Mouse (Mus musculus) MEL-GATA-1-ER (cell line): ENCODE data around the gene Il2rb.

Source experiments
- DNase-seq: peaks from one replicate; pipeline ENCODE4 v3.0.0-alpha.2; 2012; ENCODE audit warnings: low read depth; ENCODE audit errors: extremely low read depth

Gene Il2rb

GRCm38 (mm10) chr15:78481448-78482000, 13.5 kb downstream of the Il2rb start:
- no peak for DNase-seq

- DNase-seq, result no peak
Observed at GRCm38 (mm10) chr15:78480991-78481390, 14.1 kb downstream of the Il2rb start.

- no peak for DNase-seq
Observed at GRCm38 (mm10) chr15:78480111-78480510, 15.0 kb downstream of the Il2rb start.

GRCm38 (mm10) chr15:78479470-78479869, 15.6 kb downstream of the Il2rb start:
- no peak for DNase-seq

GRCm38 (mm10) chr15:78478073-78478472, 17.0 kb downstream of the Il2rb start:
- no peak for DNase-seq

GRCm38 (mm10) chr15:78476878-78477277, 18.2 kb downstream of the Il2rb start:
- DNase-seq, result no peak

GRCm38 (mm10) chr15:78475604-78476031, 19.5 kb downstream of the Il2rb start:
- no peak for DNase-seq

GRCm38 (mm10) chr15:78473442-78473841, 21.6 kb downstream of the Il2rb start:
- no peak for DNase-seq

GRCm38 (mm10) chr15:78471902-78472301, 23.2 kb downstream of the Il2rb start:
- no peak for DNase-seq

- no peak for DNase-seq
Observed at GRCm38 (mm10) chr15:78470495-78471276, 24.4 kb downstream of the Il2rb start.

- no peak for DNase-seq
Observed at GRCm38 (mm10) chr15:78468379-78468937, 26.6 kb downstream of the Il2rb start, which contains the start of gene Tmprss6. TSS of gene Tmprss6 (minus strand) at chr15:78468634.

GRCm38 (mm10) chr15:78467570-78467969, 27.5 kb downstream of the Il2rb start:
- DNase-seq, result no peak

GRCm38 (mm10) chr15:78466809-78467208, 28.3 kb downstream of the Il2rb start:
- no peak for DNase-seq

GRCm38 (mm10) chr15:78462981-78463380, 32.1 kb downstream of the Il2rb start:
- no peak for DNase-seq

GRCm38 (mm10) chr15:78457193-78457592, 37.9 kb downstream of the Il2rb start:
- DNase-seq, result no peak

- DNase-seq, result no peak
Observed at GRCm38 (mm10) chr15:78456051-78456450, 39.0 kb downstream of the Il2rb start.

- DNase-seq, result no peak
Observed at GRCm38 (mm10) chr15:78455168-78455567, 39.9 kb downstream of the Il2rb start.

GRCm38 (mm10) chr15:78452929-78453328, 42.1 kb downstream of the Il2rb start:
- DNase-seq, result no peak

GRCm38 (mm10) chr15:78451201-78451600, 43.9 kb downstream of the Il2rb start:
- DNase-seq, result no peak

GRCm38 (mm10) chr15:78450419-78450768, 44.7 kb downstream of the Il2rb start:
- no peak for DNase-seq

GRCm38 (mm10) chr15:78449694-78450418, 45.2 kb downstream of the Il2rb start:
- no peak for DNase-seq

GRCm38 (mm10) chr15:78449131-78449530, 45.9 kb downstream of the Il2rb start:
- DNase-seq, result no peak
